Mouse (Mus musculus): ENCODE measurements around the gene Gm47996. TPM values are rescaled to one million over a fixed set of nuclear protein-coding genes. Genes with fewer than 3 reads are reported as not detected.
"Not testable (repeated sequence)": the region's sequence is repeated elsewhere in the genome, so short reads cannot be mapped to it uniquely, and the experiment has no call there.

The Gm47996 gene
- polyA plus RNA-seq, 1 experiment from 2014 or later = not detected

GRCm38 (mm10) chr1:151180167-151180566, 29.8 kb upstream of the Gm47996 start:
- H3K4me3 ChIP-seq (replicated peaks; ENCODE audit: low read length) = no peak overlapping the region
- no peak overlapping the region for H3K9ac ChIP-seq
- 84% methylated on average over 2 of the region's 2 CpGs for WGBS
- H3K4me2 ChIP-seq (replicated peaks) = no peak overlapping the region
- no peaks in the 10 kb centered on the region for H3K27me3 ChIP-seq (ENCODE audit: control insufficient read depth, insufficient read depth, low read length)
- H3K4me1 ChIP-seq (replicated peaks; ENCODE audit: control insufficient read depth, insufficient read depth, low read length) = 0 out of 2 replicates have a peak, but pooled peaks cover 8% of the 10 kb centered on the region
- no peaks in the 10 kb centered on the region for H3K36me3 ChIP-seq (replicated peaks; ENCODE audit: control insufficient read depth, insufficient read depth)
- H3K9me3 ChIP-seq (ENCODE audit: control insufficient read depth, low read length) = no peaks in the 10 kb centered on the region
- ATAC-seq (ENCODE audit: low FRiP score) (no peak), DNase-seq (ENCODE audit: low spot score) (no peak)
- H3K27ac ChIP-seq = no peak overlapping the region

DNA sequence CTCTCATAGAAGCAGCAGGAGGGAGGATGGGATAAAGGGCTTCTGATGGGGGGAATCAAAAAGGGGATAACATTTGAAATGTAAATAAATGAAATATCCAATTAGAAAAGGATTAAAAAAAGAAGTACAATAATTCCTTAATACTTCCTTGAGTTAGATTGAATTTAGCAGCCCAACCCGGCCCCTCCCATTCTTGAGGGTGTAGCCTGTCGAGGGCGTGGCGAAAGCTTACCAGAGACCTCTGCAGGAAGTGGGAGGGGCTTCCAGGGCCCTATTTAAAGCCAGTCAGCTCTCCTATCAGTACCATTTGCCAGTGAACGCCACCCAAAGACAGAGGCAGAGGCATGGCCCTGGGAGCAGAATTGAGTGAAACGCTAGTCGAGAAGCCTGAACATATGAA, 27.7 kb upstream of the Gm47996 start, which contains the start of gene Gm47985:
TSS of gene Gm47985 (plus strand) at position 272 of the 400 bp plus-strand sequence.
- H3K36me3 ChIP-seq (replicated peaks; ENCODE audit: control insufficient read depth, insufficient read depth); H3K4me1 ChIP-seq (replicated peaks; ENCODE audit: control insufficient read depth, insufficient read depth, low read length); H3K4me3 ChIP-seq (replicated peaks; ENCODE audit: low read length); H3K27ac ChIP-seq; H3K9ac ChIP-seq; DNase-seq (ENCODE audit: low spot score); H3K9me3 ChIP-seq (ENCODE audit: control insufficient read depth, low read length); H3K27me3 ChIP-seq (ENCODE audit: control insufficient read depth, insufficient read depth, low read length); H3K4me2 ChIP-seq (replicated peaks); ATAC-seq (ENCODE audit: low FRiP score): not testable (repeated sequence)
- no CpG with 5 or more reads among the region's 7 CpGs for WGBS

- not testable (repeated sequence) for DNase-seq (ENCODE audit: low spot score); H3K9me3 ChIP-seq (ENCODE audit: control insufficient read depth, low read length); H3K4me2 ChIP-seq (replicated peaks); H3K9ac ChIP-seq; H3K27me3 ChIP-seq (ENCODE audit: control insufficient read depth, insufficient read depth, low read length); H3K4me1 ChIP-seq (replicated peaks; ENCODE audit: control insufficient read depth, insufficient read depth, low read length); H3K36me3 ChIP-seq (replicated peaks; ENCODE audit: control insufficient read depth, insufficient read depth); H3K4me3 ChIP-seq (replicated peaks; ENCODE audit: low read length); ATAC-seq (ENCODE audit: low FRiP score); H3K27ac ChIP-seq
- 94% methylated on average over 3 of the region's 3 CpGs for WGBS
Measured at GRCm38 (mm10) chr1:151186186-151186585, 23.7 kb upstream of the Gm47996 start.

DNA sequence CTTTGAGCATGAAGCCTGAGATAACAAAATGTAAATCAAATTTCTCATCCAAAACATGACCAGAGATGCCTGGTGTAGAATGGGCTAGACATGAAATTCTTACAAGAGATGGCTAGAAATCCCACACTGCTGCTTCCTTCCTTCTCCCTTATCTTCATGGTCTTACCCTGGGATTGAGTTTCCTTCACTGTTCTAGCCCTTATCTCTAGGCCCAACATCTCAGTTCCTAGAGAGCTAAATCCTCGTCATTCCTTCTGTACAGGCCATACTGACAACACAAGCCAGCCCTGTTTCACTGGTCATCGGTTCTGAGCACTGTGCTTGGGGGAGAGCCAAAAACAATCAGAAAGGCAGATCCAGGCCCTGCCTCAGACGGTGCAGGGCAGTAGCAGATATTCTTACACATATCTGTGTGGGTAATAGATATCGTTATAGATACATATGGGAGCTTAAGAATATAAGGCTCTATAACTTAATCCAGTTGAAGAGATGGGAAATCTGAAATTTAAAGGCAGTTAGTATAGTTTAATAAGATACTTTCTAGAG, 23.0 kb upstream of the Gm47996 start:
- not testable (repeated sequence) for DNase-seq (ENCODE audit: low spot score); ATAC-seq (ENCODE audit: low FRiP score); H3K36me3 ChIP-seq (replicated peaks; ENCODE audit: control insufficient read depth, insufficient read depth); H3K4me2 ChIP-seq (replicated peaks); H3K4me3 ChIP-seq (replicated peaks; ENCODE audit: low read length); H3K4me1 ChIP-seq (replicated peaks; ENCODE audit: control insufficient read depth, insufficient read depth, low read length); H3K9ac ChIP-seq; H3K27ac ChIP-seq; H3K27me3 ChIP-seq (ENCODE audit: control insufficient read depth, insufficient read depth, low read length); H3K9me3 ChIP-seq (ENCODE audit: control insufficient read depth, low read length)
- WGBS = 90% methylated on average over 4 of the region's 4 CpGs

DNA sequence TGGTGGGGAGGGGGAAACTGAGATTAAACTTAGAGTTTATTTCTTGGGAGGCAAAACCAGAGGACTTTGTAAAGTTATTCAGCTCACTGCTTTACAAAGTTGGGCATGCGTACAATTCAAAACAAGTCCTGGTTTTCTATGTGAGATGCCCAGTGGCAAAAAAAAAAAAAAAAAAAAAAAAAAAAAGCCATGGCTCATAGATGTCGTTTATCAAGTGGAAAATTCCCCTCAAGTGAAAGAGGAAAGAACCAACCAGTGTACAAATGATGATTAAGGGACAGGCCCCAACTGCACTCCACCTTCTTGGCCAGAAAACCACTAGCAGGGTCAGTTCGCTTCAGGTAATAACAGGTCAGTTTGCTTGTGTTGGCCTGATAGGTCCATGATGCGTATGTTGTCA, 21.5 kb upstream of the Gm47996 start:
- Histone ChIP-seq H3K9ac (no peak overlapping the region), H3K4me2 (replicated peaks) (no peak overlapping the region), H3K4me3 (replicated peaks; ENCODE audit: low read length) (no peak overlapping the region), H3K4me1 (replicated peaks; ENCODE audit: control insufficient read depth, insufficient read depth, low read length) (no peaks in the 10 kb centered on the region), H3K9me3 (ENCODE audit: control insufficient read depth, low read length) (no peaks in the 10 kb centered on the region), H3K27me3 (ENCODE audit: control insufficient read depth, insufficient read depth, low read length) (no peaks in the 10 kb centered on the region), H3K27ac (no peak overlapping the region), H3K36me3 (replicated peaks; ENCODE audit: control insufficient read depth, insufficient read depth) (no peaks in the 10 kb centered on the region)
- WGBS = 89% methylated on average over 4 of the region's 4 CpGs
- ATAC-seq (ENCODE audit: low FRiP score) = no peak
- no peak for DNase-seq (ENCODE audit: low spot score)

- not testable (repeated sequence) for H3K27me3 ChIP-seq (ENCODE audit: control insufficient read depth, insufficient read depth, low read length); H3K4me2 ChIP-seq (replicated peaks); H3K9me3 ChIP-seq (ENCODE audit: control insufficient read depth, low read length); DNase-seq (ENCODE audit: low spot score); H3K4me1 ChIP-seq (replicated peaks; ENCODE audit: control insufficient read depth, insufficient read depth, low read length); ATAC-seq (ENCODE audit: low FRiP score); H3K4me3 ChIP-seq (replicated peaks; ENCODE audit: low read length); H3K27ac ChIP-seq; H3K9ac ChIP-seq; H3K36me3 ChIP-seq (replicated peaks; ENCODE audit: control insufficient read depth, insufficient read depth)
- no CpG with 5 or more reads among the region's 7 CpGs for WGBS
Measured at GRCm38 (mm10) chr1:151192075-151192474, 17.9 kb upstream of the Gm47996 start, which contains the start of gene Gm8947. TSS of gene Gm8947 (plus strand) at chr1:151192376.

GRCm38 (mm10) chr1:151192739-151193138, 17.2 kb upstream of the Gm47996 start:
- H3K4me1 ChIP-seq (replicated peaks; ENCODE audit: control insufficient read depth, insufficient read depth, low read length); H3K4me2 ChIP-seq (replicated peaks); ATAC-seq (ENCODE audit: low FRiP score); H3K9ac ChIP-seq; H3K36me3 ChIP-seq (replicated peaks; ENCODE audit: control insufficient read depth, insufficient read depth); H3K27me3 ChIP-seq (ENCODE audit: control insufficient read depth, insufficient read depth, low read length); DNase-seq (ENCODE audit: low spot score); H3K9me3 ChIP-seq (ENCODE audit: control insufficient read depth, low read length); H3K27ac ChIP-seq; H3K4me3 ChIP-seq (replicated peaks; ENCODE audit: low read length): not testable (repeated sequence)
- WGBS = 94% methylated on average over 14 of the region's 15 CpGs

- not testable (repeated sequence) for H3K9ac ChIP-seq; H3K27me3 ChIP-seq (ENCODE audit: control insufficient read depth, insufficient read depth, low read length); DNase-seq (ENCODE audit: low spot score); H3K4me3 ChIP-seq (replicated peaks; ENCODE audit: low read length); ATAC-seq (ENCODE audit: low FRiP score); H3K27ac ChIP-seq; H3K4me2 ChIP-seq (replicated peaks); H3K9me3 ChIP-seq (ENCODE audit: control insufficient read depth, low read length); H3K4me1 ChIP-seq (replicated peaks; ENCODE audit: control insufficient read depth, insufficient read depth, low read length); H3K36me3 ChIP-seq (replicated peaks; ENCODE audit: control insufficient read depth, insufficient read depth)
- WGBS = 60% methylated on average over 4 of the region's 4 CpGs
Measured at GRCm38 (mm10) chr1:151195986-151196385, 13.9 kb upstream of the Gm47996 start.

- not testable (repeated sequence) for DNase-seq (ENCODE audit: low spot score); ATAC-seq (ENCODE audit: low FRiP score); H3K27ac ChIP-seq; H3K4me1 ChIP-seq (replicated peaks; ENCODE audit: control insufficient read depth, insufficient read depth, low read length); H3K4me2 ChIP-seq (replicated peaks); H3K27me3 ChIP-seq (ENCODE audit: control insufficient read depth, insufficient read depth, low read length); H3K4me3 ChIP-seq (replicated peaks; ENCODE audit: low read length); H3K9me3 ChIP-seq (ENCODE audit: control insufficient read depth, low read length); H3K9ac ChIP-seq; H3K36me3 ChIP-seq (replicated peaks; ENCODE audit: control insufficient read depth, insufficient read depth)
- WGBS = 76% methylated on average over 3 of the region's 3 CpGs
Measured at GRCm38 (mm10) chr1:151196690-151197089, 13.2 kb upstream of the Gm47996 start.

GRCm38 (mm10) chr1:151198120-151198519, 11.8 kb upstream of the Gm47996 start, which contains the start of gene Gm47995:
TSS of gene Gm47995 (plus strand) at chr1:151198448.
- not testable (repeated sequence) for H3K27ac ChIP-seq; H3K4me2 ChIP-seq (replicated peaks); H3K4me1 ChIP-seq (replicated peaks; ENCODE audit: control insufficient read depth, insufficient read depth, low read length); H3K27me3 ChIP-seq (ENCODE audit: control insufficient read depth, insufficient read depth, low read length); H3K9me3 ChIP-seq (ENCODE audit: control insufficient read depth, low read length); DNase-seq (ENCODE audit: low spot score); H3K36me3 ChIP-seq (replicated peaks; ENCODE audit: control insufficient read depth, insufficient read depth); ATAC-seq (ENCODE audit: low FRiP score); H3K9ac ChIP-seq; H3K4me3 ChIP-seq (replicated peaks; ENCODE audit: low read length)
- WGBS = 93% methylated on average over 2 of the region's 4 CpGs

Measured in hindbrain, embryonic 14.5 days (tissue).